Mouse (Mus musculus): ENCODE results near the gene Tbr1. TPM values are rescaled to one million over a fixed set of nuclear protein-coding genes. Genes with fewer than 3 reads are reported as not detected.
A peak's percentile ranks its signal among the peaks of the same experiment; 100 is the strongest.

The Tbr1 gene
- total RNA-seq, 2 experiments from 2014 or later, result 0.27 TPM; not detected in 1

DNA sequence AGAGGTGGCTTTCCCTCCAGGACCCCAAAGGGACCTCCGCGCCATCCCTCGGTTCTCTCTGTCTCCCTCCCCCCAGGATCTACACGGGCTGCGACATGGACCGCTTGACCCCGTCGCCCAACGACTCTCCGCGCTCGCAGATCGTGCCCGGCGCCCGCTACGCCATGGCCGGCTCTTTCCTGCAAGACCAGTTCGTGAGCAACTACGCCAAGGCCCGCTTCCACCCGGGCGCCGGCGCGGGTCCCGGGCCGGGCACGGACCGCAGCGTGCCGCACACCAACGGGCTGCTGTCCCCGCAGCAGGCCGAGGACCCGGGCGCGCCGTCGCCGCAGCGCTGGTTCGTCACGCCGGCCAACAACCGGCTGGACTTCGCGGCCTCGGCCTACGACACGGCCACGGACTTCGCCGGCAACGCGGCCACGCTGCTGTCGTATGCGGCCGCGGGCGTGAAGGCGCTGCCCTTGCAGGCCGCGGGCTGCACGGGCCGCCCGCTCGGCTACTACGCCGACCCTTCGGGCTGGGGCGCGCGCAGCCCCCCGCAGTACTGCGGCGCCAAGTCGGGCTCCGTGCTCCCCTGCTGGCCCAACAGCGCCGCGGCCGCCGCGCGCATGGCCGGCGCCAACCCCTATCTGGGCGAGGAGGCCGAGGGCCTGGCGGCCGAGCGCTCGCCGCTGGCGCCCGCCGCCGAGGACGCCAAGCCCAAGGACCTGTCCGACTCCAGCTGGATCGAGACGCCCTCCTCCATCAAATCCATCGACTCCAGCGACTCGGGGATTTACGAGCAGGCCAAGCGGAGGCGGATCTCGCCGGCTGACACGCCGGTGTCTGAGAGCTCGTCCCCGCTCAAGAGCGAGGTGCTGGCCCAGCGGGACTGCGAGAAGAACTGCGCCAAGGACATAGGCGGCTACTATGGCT lies 9.0 kb downstream of the Tbr1 start:
- peak; percentile 65 for DNase-seq

- no peak for DNase-seq
Measured at GRCm38 (mm10) chr2:61812536-61812935, 9.8 kb downstream of the Tbr1 start.

- no peak for DNase-seq
Measured at GRCm38 (mm10) chr2:61813106-61813505, 10.4 kb downstream of the Tbr1 start.

GRCm38 (mm10) chr2:61813521-61813920 lies 10.8 kb downstream of the Tbr1 start:
- DNase-seq, result no peak

DNA sequence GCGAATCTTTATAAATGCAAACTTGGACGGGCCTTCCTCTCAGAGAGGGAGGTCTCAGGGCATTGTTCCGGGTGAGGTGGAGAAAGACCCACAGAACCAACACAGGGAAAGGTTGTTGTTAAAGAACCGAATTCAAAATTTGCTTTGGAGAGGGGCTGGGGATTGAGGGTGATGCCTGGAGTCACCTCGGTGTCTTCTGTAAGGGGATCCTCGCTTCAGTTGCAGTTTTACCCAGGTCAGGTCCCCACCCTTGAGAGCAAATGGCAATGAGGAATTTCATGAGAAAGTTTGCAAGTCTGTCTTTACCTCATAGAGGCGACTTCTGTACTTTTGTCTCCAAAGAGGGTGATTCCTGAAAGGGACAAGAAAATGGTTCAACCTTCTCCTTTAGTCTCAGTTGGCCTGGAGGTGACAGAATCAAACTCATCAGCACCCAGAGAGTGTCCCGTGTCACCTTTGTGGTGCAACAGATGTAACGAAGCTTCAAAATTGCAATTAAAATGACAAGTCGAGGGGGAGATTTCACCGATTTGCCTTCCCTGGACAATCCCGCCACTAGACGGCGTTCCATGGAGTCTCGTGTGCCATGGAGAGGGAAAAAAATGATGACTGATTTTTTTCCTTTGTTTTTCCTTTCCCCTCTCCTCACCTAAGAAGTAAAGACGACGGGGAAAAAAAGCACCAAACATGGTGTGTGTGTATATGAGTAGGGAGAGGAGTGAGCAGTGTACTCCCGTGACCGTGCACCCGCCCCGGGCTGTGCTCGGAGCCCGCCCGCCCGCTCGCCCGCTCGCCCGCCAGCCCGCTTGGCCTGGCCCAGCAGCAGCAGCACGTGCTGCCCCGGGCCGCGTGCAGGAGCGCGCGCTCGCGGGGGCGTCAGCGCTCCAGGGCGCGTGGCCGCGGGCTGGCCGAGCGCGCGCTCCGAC lies 12.1 kb downstream of the Tbr1 start:
- DNase-seq, result no peak

DNA sequence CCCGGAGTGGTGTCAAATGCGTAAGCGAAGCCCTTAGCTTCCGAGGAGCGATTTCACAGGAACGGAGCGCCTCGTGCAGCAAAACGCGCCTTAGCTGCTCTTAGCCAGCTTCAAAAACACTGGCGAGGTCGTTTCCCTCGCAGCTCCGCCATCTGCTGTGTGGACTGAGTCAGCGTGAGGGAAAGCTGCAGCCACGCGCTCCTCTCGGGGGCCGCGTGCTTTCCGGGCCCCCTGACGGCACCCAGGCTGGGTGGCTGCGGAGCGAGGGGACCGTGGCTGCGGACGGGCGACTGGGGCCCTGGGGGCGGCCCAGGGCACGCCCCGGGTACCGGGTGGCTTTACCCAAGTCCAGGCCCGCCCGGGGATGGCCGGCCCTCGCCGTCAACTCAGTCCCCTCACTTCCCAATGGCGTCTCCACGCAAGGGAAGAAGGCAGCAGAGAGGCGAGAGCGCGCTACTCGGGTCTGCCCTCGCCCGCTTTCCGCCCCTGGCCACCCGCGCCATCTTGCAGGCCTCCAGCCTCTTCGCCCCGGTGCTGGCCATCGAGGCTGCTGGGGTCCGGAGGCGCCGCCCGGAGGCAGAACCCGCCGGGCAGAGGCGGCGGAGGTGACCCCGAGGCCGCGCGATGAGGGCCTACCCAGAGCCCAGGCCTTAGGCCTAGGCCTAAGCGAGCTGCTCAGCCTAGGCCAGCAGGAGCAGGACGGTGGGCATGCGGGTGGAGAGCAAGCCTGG lies 13.0 kb downstream of the Tbr1 start:
- no peak for DNase-seq

- no peak for DNase-seq
Measured at GRCm38 (mm10) chr2:61818197-61818596, 15.5 kb downstream of the Tbr1 start.

GRCm38 (mm10) chr2:61820203-61820602 lies 17.5 kb downstream of the Tbr1 start:
- no peak for DNase-seq

DNA sequence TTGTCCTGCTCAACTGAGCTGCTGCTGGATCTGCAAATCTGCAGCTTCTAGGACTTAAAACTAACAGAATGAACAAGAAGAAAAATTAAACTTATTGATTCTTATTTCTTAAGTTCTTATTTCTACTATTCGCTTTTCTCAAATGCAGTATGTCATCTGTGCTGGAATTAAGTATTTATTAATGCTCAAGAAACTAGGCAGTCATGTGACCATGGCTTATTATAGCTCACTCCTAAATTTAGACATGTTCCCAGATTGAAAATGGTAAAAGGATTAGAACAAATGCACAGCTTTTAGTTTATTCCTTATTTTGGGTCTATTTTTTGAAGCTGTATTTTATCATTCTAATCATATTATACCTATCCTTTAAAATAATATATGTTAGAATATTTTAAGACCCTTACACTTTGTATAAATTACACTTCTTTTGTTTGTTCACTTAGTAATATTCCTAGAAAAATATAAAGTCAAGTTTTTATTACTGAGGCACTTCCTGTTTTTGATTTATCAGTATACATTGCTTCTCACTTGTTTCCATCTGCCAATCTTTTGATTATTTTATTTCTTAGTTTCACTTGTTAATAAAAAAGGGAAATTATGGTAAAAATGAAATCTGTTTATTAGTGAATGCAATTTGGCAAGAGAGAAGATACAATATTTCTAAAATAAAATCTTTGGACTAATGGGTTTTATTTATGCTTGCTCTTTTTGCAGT lies 20.9 kb downstream of the Tbr1 start:
- DNase-seq, result no peak

DNA sequence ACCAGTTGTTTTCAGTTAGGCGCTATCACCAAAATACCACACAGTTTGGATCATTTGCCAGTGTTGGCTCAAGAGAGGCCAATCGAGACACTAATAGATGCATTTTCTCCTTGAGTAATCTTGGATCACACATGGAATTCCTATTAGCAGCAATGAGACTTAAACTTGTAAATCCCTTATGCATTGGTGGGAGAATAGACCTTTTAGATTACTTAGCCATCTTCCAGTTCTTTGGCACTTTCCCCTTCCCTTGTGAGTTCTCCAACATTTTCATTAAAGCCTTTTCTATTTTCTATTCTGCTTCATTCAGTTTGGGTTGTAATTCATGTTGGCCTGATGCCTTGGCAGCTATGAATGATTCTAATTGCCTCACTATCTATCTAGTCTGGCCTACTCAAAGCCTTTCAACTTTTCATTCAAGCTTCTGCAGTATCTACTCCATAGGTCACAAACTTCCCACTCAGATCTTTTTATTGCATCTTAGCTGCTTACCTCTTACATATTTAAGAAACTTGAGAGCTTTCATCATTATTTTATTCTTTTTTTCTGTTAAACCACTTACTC lies 34.6 kb downstream of the Tbr1 start:
- DNase-seq, result no peak

Small RNAs within 50 kb of the gene (microRNA-seq; reads per million reads assigned to microRNA genes)
- not detected for gene Gm22403

Other genes starting within 250 kb of the Tbr1 start
- 10 to 100 TPM; 36.8 to 37.2 TPM for gene Tank, start 224.3 kb upstream of the Tbr1 start, total RNA-seq (2021)
- 10 to 100 TPM; 87.6 to 95.0 TPM for gene Psmd14, start 91.2 kb upstream of the Tbr1 start, total RNA-seq (2021)
- 1 to 10 TPM; 1.1 to 1.7 TPM for gene Slc4a10, start 243.5 kb downstream of the Tbr1 start, total RNA-seq (2021)

Measured in adrenal gland, postnatal 10 days (tissue).